Mouse (Mus musculus) limb, embryonic 10.5 days (tissue): Measurements from ENCODE around the gene Adcy6. TPM values are rescaled to one million over a fixed set of nuclear protein-coding genes. Genes with fewer than 3 reads are reported as not detected.
A peak's percentile ranks its signal among the peaks of the same experiment; 100 is the strongest.

Source experiments
- DNase-seq: peaks from one replicate; pipeline ENCODE4 v3.0.0-alpha.2; 2017; ENCODE audit warnings: low spot score
- H3K27ac ChIP-seq: fragments of 300-500 bp; sonication (generic); 2 replicates; pipeline ENCODE4 v1.5.1; 2016; ENCODE audit warnings: mild to moderate bottlenecking
- H3K27me3 ChIP-seq: fragments of 300-500 bp; sonication (generic); 2 replicates; pipeline ENCODE4 v1.6.1; 2016; ENCODE audit warnings: low read depth, mild to moderate bottlenecking; ENCODE audit not compliant: poor library complexity, severe bottlenecking
- H3K36me3 ChIP-seq: fragments of 300-500 bp; sonication (generic); 2 replicates; pipeline ENCODE4 v1.6.1; 2016; ENCODE audit warnings: mild to moderate bottlenecking, moderate library complexity
- H3K4me1 ChIP-seq: fragments of 300-500 bp; sonication (generic); 2 replicates; pipeline ENCODE4 v1.6.1; 2016
- H3K4me3 ChIP-seq: fragments of 300-500 bp; sonication (generic); 2 replicates; pipeline ENCODE4 v1.5.1; 2016; ENCODE audit warnings: mild to moderate bottlenecking, moderate library complexity
- H3K9me3 ChIP-seq: fragments of 300-500 bp; sonication (generic); replicated peaks from 2 replicates; pipeline ENCODE4 v1.6.1; 2016; ENCODE audit warnings: mild to moderate bottlenecking
- WGBS: fragments of 180-500 bp; shearing (Covaris S2); methylation state at CpG from one replicate; pipeline ENCODE4 v1.1.7; 2016; 5-methylcytosine and 5-hydroxymethylcytosine counted together
- polyA plus RNA-seq: library from polyadenylated mRNA; unstranded; fragments of >200 nt; fragmentation: Nextera tagmentation; extraction: Ambion mirVana; gene quantifications from 2 replicates; pipeline ENCODE4 v1.2.1, GENCODE M21; 2016

The Adcy6 gene
- polyA plus RNA-seq, 1 experiment from 2014 or later, result 16.5 TPM

DNA sequence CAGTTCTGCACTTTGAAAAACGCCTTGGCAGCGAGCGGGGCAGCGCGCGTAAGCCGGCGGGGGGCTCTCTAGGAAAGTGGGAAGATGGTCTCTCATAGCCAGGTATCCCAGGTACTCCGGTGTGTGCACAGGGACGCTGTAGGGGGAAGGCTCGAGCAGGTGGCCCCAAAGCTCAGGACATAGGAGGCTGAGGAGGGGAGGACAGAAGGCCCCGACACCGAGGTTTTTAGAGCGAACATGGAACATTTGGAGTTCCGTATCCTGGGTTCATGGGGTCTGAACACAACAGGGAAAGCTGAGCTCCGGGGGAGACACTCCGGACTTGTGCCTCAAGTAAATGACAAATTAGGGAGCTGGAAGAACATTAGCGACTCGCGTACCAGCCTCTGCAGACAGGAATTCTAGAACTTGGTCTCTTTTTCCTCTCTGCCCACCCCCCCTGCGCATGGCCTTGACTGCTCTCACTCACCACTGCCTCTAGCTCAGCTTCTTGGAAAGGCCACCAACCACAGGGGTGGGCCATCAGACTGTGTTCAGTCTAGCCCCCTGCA is 25.5 kb upstream of the Adcy6 start:
- peak; percentile 58 for DNase-seq
- Histone ChIP-seq H3K27me3 (peaks cover 80% of the 10 kb centered on the region), H3K27ac (peak overlapping the region; percentile 93)

DNA sequence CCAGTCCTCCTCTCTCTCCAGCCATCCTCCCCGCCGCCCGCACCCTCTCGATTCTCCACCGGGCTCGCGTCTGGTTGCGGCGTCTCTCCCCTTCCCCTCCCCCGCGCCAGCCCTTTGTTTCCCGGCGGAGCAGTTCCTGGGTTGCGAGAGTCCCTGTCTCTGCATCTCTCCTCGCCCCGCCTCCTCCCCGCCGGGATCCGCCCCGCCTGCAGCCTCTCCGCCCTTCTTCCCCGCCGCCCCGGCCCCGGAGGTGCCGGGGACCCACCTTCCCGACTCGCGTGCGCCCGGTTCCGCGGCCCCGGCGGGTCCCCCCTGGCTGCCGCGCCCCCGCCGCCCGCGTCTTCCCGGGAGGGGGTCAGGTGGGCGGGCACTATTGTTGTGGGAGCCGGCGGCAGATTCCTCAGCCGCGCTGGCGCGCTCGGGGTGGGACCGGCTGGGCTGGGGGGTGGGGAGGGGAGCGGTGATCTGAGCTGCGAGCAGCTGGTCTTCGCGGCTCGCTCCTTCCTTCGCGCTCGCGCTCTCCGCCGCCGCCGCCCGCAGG is 24.7 kb upstream of the Adcy6 start:
- 1% methylated on average over 56 of the region's 65 CpGs for WGBS
- DNase-seq, result peak; percentile 86
- peaks cover 87% of the 10 kb centered on the region for H3K27me3 ChIP-seq

More for the DNA sequence above, 25.5 kb upstream of the Adcy6 start:
- under 1% methylated on average over 21 of the region's 21 CpGs for WGBS
- peaks cover 72% of the 10 kb centered on the region for H3K4me1 ChIP-seq
- peak overlapping the region; percentile 87 for H3K4me3 ChIP-seq
- H3K9me3 ChIP-seq, result no peaks in the 10 kb centered on the region
- no peaks in the 10 kb centered on the region for H3K36me3 ChIP-seq

DNA sequence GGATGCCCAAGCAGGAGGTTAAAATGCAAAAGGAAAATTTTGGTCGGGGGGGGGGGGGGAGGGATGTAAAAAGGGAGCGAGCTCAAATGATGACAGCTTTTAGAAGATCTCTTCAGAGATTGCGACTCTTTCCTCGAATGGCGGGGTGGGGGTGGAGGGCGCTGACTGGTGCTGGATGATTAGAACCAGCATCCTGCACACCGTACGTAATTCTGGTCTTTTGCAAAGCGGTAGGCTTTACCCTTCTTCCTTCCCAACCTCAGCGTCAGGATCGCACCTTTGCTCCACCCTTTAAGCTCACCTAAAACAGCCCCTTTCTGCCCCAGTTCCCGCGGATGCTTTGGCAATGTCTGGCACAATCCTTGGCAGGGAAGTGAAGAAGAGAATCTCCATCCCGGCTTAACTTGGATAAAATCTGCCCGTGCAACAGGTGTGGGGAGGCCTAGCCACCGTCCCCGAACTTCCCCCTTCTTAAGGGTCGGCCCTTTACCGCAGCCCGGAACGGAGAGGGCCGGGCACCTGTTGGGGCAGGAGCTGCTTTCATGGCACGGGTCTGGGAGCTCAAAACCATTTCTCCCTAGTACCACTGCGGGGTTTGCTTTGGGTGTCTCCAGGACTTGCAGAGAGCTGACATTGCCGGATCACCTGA is 24.1 kb upstream of the Adcy6 start:
- Histone ChIP-seq H3K4me1 (peaks cover 73% of the 10 kb centered on the region), H3K36me3 (no peaks in the 10 kb centered on the region), H3K27ac (peak overlapping the region; percentile 93), H3K9me3 (no peaks in the 10 kb centered on the region), H3K4me3 (peak overlapping the region; percentile 87), H3K27me3 (peaks cover 90% of the 10 kb centered on the region)
- WGBS, result under 1% methylated on average over 25 of the region's 25 CpGs
- no peak for DNase-seq

More for the DNA sequence above, 24.7 kb upstream of the Adcy6 start:
- Histone ChIP-seq H3K27ac (peak overlapping the region; percentile 93), H3K4me3 (peak overlapping the region; percentile 87), H3K36me3 (no peaks in the 10 kb centered on the region), H3K4me1 (peaks cover 70% of the 10 kb centered on the region), H3K9me3 (no peaks in the 10 kb centered on the region)

DNA sequence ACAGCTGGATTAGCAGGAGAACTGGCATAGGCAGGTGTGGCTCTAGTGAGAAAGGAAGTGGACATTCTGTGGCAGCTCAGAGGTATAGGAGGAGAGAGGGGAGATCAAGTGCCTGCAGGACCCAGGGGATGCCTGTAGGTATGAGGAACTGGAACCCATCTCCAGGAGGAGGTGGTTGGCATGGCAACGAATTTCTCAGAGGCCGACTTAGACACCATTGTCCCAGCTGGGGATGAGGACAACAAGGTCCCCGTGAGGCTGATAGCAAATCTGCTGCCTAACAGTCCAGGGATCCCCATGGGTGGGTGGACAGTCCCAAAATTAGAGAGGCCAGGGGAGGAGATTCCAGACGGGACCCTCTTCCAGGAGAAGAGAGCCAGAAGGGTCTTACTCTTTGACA is 23.0 kb upstream of the Adcy6 start:
- DNase-seq, result no peak
- Histone ChIP-seq H3K36me3 (no peaks in the 10 kb centered on the region), H3K27me3 (peaks cover 99% of the 10 kb centered on the region), H3K4me3 (peak overlapping the region; percentile 87), H3K4me1 (peaks cover 82% of the 10 kb centered on the region), H3K9me3 (no peaks in the 10 kb centered on the region), H3K27ac (peak overlapping the region; percentile 78; the same call in 1 of the 2 replicates)
- WGBS, result 3% methylated on average over 4 of the region's 4 CpGs

DNA sequence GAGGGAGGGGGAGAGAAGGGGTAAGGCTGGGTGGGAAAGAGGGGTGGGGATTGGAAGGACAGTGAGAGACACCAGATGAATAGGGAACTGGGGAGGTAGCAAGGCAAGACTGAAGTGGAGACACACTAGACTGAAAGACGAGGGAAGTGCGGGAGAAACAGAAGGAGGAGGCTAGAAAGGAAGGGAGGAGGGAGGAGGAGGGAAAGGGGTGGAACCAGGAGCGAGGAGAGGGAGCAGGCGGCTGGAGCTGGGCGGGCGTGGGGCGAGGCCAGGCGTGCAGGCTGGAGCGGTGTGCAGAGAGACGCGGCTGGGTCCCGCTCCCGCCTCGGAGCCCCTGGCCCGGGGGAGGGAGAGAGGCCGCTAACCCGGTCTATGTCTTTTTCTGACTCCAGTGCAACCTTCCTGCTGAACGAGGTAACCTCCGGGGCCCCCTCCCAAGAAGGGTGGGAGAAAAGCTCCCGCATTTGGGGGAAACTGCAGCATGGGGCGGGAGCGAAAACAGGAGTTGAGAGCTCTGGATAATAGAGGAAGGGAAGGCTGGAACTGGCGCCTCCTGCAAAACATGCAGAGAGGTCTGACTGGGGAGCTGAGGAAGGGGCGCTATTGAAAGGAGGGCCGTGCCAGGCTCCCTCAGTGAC is 22.4 kb upstream of the Adcy6 start:
- H3K27ac ChIP-seq, result peak overlapping the region; percentile 78
- no peaks in the 10 kb centered on the region for H3K9me3 ChIP-seq
- H3K4me1 ChIP-seq, result peaks cover 82% of the 10 kb centered on the region
- peak overlapping the region; percentile 87 for H3K4me3 ChIP-seq
- DNase-seq, result peak; percentile 82
- H3K27me3 ChIP-seq, result peaks cover 97% of the 10 kb centered on the region
- 1% methylated on average over 25 of the region's 25 CpGs for WGBS
- no peaks in the 10 kb centered on the region for H3K36me3 ChIP-seq

DNA sequence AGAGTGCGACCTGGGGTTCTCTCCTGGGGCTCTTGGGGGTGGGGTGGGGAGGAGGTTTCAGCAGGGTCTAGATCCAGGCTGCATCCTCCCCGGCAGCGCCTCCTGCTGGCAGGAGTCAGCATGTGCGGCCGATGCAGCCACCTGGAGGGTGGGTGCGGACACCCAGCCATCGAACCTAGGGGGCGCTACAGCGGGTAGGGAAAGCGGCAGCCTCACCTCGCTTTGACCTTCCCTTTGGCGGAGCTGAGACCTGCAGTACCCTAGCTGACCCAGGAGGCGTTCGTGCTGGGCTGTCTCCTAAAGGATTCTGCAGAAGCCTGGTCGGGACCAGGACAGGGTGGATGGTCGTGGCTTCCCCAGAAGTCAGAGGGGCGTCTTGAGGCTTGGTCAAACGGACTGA is 21.6 kb upstream of the Adcy6 start:
- Histone ChIP-seq H3K36me3 (no peaks in the 10 kb centered on the region), H3K4me1 (peaks cover 82% of the 10 kb centered on the region)
- 0% methylated on average over 18 of the region's 18 CpGs for WGBS

DNA sequence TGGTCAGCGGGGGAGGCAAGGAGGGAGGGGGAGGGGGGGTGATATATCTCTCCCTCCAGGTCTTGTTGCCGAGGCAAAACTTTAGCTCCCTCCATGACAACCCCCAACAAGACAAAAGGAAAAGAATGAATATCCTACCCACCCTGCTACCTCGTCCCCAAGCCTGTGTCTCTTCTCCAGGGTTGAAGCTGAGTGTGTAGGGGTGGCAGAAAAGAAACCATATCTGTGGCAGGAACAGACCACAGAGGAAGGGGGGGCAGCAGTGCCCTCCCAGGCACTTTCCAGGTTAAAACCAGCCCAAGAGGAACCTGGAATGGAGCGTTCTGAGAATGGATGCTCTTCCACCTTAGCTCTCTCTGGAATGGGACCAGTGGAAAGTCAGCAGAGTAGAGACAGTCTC is 20.7 kb upstream of the Adcy6 start, which contains the start of gene Cacnb3:
TSS of gene Cacnb3 (plus strand) at position 301 of the 400 bp plus-strand sequence.
- no peak for DNase-seq
- peak within 1 kb of the TSS; percentile 78 for H3K27ac ChIP-seq
- no peaks in the 10 kb centered on the region for H3K36me3 ChIP-seq
- 35% methylated on average over 4 of the region's 4 CpGs for WGBS
- H3K4me3 ChIP-seq, result peak within 1 kb of the TSS; percentile 87
- H3K27me3 ChIP-seq, result peaks cover 80% of the 10 kb centered on the region
- H3K4me1 ChIP-seq, result peaks cover 79% of the 10 kb centered on the region
- no peaks in the 10 kb centered on the region for H3K9me3 ChIP-seq

More for the DNA sequence above, 21.6 kb upstream of the Adcy6 start:
- Histone ChIP-seq H3K9me3 (no peaks in the 10 kb centered on the region), H3K27ac (peak overlapping the region; percentile 78), H3K4me3 (peak overlapping the region; percentile 87), H3K27me3 (peaks cover 90% of the 10 kb centered on the region)
- DNase-seq, result peak; percentile 92

DNA sequence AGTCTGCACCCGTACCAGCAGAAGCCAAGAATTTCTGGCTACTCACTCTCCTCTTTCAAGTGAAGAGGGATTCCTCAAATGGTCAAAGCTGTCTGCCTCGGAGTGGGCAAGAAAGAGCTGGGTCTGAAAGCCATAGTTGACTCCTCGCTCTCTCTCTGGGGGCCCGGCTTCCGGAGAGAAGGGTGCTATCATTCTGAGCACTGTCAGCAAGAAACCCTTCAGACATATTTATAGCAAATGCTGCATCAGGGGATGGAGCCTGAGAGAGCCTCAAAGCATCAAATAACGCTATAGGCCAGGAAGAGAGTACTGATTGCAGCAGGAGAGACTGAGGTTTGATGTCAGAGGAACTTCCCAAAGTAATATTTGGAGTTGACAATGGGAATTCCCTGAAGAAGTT is 19.6 kb upstream of the Adcy6 start:
- H3K27ac ChIP-seq, result peak overlapping the region; percentile 78
- H3K4me3 ChIP-seq, result no peak overlapping the region
- H3K4me1 ChIP-seq, result peaks cover 69% of the 10 kb centered on the region
- DNase-seq, result no peak
- 54% methylated on average over 6 of the region's 6 CpGs for WGBS
- H3K36me3 ChIP-seq, result no peaks in the 10 kb centered on the region
- peaks cover 69% of the 10 kb centered on the region for H3K27me3 ChIP-seq
- no peaks in the 10 kb centered on the region for H3K9me3 ChIP-seq

DNA sequence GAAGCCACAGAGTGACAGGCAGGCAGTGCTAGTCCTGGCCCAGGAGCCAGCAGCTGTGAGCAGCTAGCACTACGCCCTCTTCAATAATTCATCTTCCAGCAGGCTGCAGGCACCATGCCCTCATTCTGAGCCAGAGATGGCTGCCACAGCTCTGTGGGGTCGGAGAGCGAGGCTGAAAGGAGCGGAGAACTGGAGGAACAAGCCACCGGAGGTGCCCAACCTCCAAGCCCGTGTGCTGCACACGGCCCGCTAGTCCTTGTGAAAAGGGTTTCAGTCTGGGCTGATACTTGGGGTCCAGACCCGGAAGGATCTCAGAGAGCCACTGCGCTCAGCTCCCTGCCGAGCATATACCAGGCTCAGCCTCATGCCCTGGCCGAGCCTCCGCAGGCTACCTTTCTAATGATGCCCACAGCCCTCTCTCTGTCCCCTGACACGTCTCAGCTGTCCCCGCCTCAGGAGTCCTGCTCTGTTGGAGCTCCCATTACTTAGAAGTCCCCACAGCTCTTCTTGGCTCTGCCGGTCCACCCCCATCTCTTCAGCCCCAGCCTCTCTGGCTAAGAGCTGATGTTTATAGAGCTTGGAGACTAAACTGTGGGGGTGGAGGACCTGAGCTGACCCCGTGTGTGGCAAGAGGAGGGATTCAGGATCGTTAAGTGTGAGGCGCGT is 18.8 kb upstream of the Adcy6 start:
- Histone ChIP-seq H3K9me3 (no peaks in the 10 kb centered on the region), H3K4me3 (peak overlapping the region; percentile 31), H3K4me1 (peaks cover 61% of the 10 kb centered on the region), H3K36me3 (no peaks in the 10 kb centered on the region), H3K27me3 (peaks cover 66% of the 10 kb centered on the region), H3K27ac (peak overlapping the region; percentile 78)
- 11% methylated on average over 20 of the region's 20 CpGs for WGBS
- DNase-seq, result peak; percentile 67

DNA sequence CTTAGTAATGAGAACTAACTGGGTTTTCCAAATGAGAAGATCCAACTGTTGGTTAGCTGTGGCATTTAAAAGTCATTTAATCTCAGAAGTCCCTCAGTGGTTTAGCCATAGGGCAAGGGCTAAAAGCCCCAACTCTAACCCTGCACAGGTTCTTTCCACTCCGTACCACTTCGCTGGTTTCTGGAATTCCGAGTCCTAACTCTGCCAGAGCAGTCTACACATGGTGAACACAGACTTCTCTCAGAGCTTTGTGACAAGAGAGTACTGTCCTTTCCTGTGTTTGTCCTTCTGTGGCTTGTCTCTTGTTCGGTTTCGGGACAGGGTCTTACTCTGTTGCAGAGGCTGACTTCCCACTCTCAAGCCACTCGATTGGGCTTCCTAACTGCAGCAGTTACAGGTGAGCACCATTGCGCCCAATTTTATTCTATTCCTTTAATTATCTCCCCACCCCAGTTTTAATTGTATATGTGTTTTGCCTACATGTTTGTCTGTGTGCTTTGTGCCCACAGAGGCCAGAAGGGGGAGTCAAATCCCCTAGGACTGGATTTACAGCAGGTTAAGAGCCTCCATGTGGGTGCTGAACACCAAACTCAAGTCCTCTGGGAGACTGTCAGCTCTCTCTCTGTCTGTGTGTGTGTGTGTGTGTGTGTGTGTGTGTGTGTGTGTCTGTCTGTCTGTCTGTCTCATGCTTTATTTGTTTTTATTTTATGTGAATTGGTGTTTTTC is 16.8 kb upstream of the Adcy6 start:
- Histone ChIP-seq H3K27ac (no peak overlapping the region), H3K27me3 (peaks cover 62% of the 10 kb centered on the region), H3K4me1 (peaks cover 51% of the 10 kb centered on the region), H3K36me3 (no peaks in the 10 kb centered on the region), H3K4me3 (no peak overlapping the region), H3K9me3 (no peaks in the 10 kb centered on the region)
- DNase-seq, result no peak
- 86% methylated on average over 7 of the region's 7 CpGs for WGBS

DNA sequence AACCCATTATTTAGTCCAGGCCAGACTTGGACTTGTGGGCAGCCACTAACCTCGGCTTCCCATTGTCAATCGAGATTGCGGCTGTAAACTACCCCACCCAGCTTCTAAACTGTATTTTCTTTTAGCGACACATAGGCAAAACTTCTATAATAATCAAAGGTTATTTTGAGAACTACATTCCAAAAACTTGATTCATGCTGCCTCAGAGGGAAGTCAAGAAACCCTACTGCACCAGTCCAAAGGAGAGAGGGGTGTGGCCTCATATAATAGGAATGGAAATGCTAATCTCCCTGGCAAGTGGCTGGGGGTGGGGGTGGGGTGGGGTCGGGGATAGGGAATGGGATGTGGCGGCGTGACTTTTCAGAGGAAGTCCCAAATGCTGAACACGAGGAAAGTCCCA is 16.2 kb upstream of the Adcy6 start:
- Histone ChIP-seq H3K4me3 (no peak overlapping the region), H3K27me3 (peaks cover 56% of the 10 kb centered on the region)
- WGBS, result 53% methylated on average over 8 of the region's 8 CpGs

DNA sequence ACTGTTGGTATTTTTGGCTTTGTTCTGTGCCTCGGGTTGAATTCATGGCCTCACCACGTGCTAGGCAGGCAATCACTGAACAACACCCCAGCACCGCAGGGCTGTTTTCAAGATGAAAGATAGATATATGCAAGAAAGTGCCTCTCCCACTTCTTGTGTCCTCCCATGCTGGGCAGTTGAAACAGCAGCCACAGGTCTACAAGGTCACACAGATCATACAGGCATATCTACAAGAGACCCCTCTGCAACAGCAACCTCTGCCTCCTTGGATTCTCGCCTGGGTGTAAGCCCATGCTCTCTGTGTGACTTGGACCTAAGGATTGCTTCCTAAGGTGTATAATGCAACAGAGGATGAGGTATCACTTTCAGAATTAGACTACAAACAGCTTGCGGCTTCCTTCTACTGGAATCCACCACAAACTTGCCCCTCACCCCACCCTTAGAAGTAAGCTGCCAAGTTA is 13.5 kb upstream of the Adcy6 start:
- Histone ChIP-seq H3K4me1 (peaks cover 20% of the 10 kb centered on the region), H3K36me3 (no peaks in the 10 kb centered on the region), H3K27ac (no peak overlapping the region), H3K27me3 (peaks cover 37% of the 10 kb centered on the region), H3K4me3 (no peak overlapping the region), H3K9me3 (no peaks in the 10 kb centered on the region)
- 64% methylated on average over 5 of the region's 5 CpGs for WGBS
- no peak for DNase-seq

More for the DNA sequence above, 16.2 kb upstream of the Adcy6 start:
- Histone ChIP-seq H3K4me1 (peaks cover 45% of the 10 kb centered on the region), H3K36me3 (no peaks in the 10 kb centered on the region), H3K9me3 (no peaks in the 10 kb centered on the region), H3K27ac (no peak overlapping the region)
- DNase-seq, result no peak
